Mouse (Mus musculus) embryonic facial prominence, embryonic 14.5 days (tissue): ENCODE results near the gene Gm20388. TPM values are rescaled to one million over a fixed set of nuclear protein-coding genes. Genes with fewer than 3 reads are reported as not detected.
A peak's percentile ranks its signal among the peaks of the same experiment; 100 is the strongest.

ENCODE experiments used
- ATAC-seq: fragments of 200-750 bp; cut with Nextera tagmentation; 2 replicates; pipeline ENCODE4 v1.8.0; 2017; ENCODE audit warnings: low read depth, moderate number of reproducible peaks, moderate TSS enrichment
- DNase-seq: peaks from one replicate; pipeline ENCODE4 v3.0.0-alpha.2; 2015; ENCODE audit warnings: low spot score
- H3K27ac ChIP-seq: fragments of 300-500 bp; sonication (generic); replicated peaks from 2 replicates; pipeline ENCODE4 v1.5.1; 2014; ENCODE audit warnings: low read depth, mild to moderate bottlenecking, low read length, moderate library complexity
- H3K27me3 ChIP-seq: fragments of 300-500 bp; sonication (generic); replicated peaks from 2 replicates; pipeline ENCODE4 v1.6.1; 2014; ENCODE audit warnings: low read length; ENCODE audit not compliant: control insufficient read depth, insufficient read depth
- H3K36me3 ChIP-seq: fragments of 300-500 bp; sonication (generic); 2 replicates; pipeline ENCODE4 v1.6.1; 2014; ENCODE audit warnings: low read length, mixed read lengths; ENCODE audit not compliant: control insufficient read depth, insufficient read depth
- H3K4me1 ChIP-seq: fragments of 300-500 bp; sonication (generic); 2 replicates; pipeline ENCODE4 v1.6.1; 2014; ENCODE audit warnings: antibody characterized with exemption, low read length; ENCODE audit not compliant: control insufficient read depth, insufficient read depth
- H3K4me2 ChIP-seq: fragments of 300-500 bp; sonication (generic); 2 replicates; pipeline ENCODE4 v1.6.1; 2014; ENCODE audit warnings: low read depth, mild to moderate bottlenecking, low read length, moderate library complexity, mixed read lengths
- H3K4me3 ChIP-seq: fragments of 300-500 bp; sonication (generic); 2 replicates; pipeline ENCODE4 v1.5.1; 2014; ENCODE audit warnings: low read depth, mild to moderate bottlenecking, low read length
- H3K9ac ChIP-seq: fragments of 300-500 bp; sonication (generic); 2 replicates; pipeline ENCODE4 v1.6.1; 2014; ENCODE audit warnings: low read depth, mild to moderate bottlenecking, low read length, moderate library complexity, mixed read lengths
- H3K9me3 ChIP-seq: fragments of 300-500 bp; sonication (generic); 2 replicates; pipeline ENCODE4 v1.6.1; 2016; ENCODE audit warnings: low read length; ENCODE audit not compliant: control insufficient read depth
- WGBS: fragments of 180-500 bp; shearing (Covaris S2); extraction: QIAGEN DNeasy Blood & Tissue Kit; methylation state at CpG from one replicate; pipeline ENCODE4 v1.1.7; 2014; 5-methylcytosine and 5-hydroxymethylcytosine counted together
- polyA plus RNA-seq: library from polyadenylated mRNA; unstranded; fragments of >200 nt; fragmentation: Nextera tagmentation; extraction: Ambion mirVana; gene quantifications from 2 replicates; pipeline ENCODE4 v1.2.1, GENCODE M21; 2014

Gene Gm20388
- polyA plus RNA-seq, 1 experiment from 2014 or later, result not detected

- Histone ChIP-seq H3K9ac (peak overlapping the region; percentile 99), H3K4me3 (peak overlapping the region; percentile 87), H3K4me2 (peak overlapping the region; percentile 80), H3K36me3 (peaks cover 22% of the 10 kb centered on the region), H3K4me1 (peaks cover 26% of the 10 kb centered on the region), H3K27me3 (no peaks in the 10 kb centered on the region), H3K27ac (peak overlapping the region; percentile 96; the same call in 1 of the 2 replicates), H3K9me3 (no peaks in the 10 kb centered on the region)
- WGBS, result 37% methylated on average over 7 of the region's 7 CpGs
- DNase-seq (no peak), ATAC-seq (no peak)
Measured at GRCm38 (mm10) chr8:121951656-121952009, 2041.0 kb downstream of the Gm20388 start.

GRCm38 (mm10) chr8:121952122-121952521, 2041.5 kb downstream of the Gm20388 start:
- Histone ChIP-seq H3K27ac (no peak overlapping the region), H3K4me2 (peak overlapping the region; percentile 80), H3K9me3 (no peaks in the 10 kb centered on the region), H3K4me3 (peak overlapping the region; percentile 87; the same call in 1 of the 2 replicates), H3K36me3 (peaks cover 22% of the 10 kb centered on the region), H3K27me3 (no peaks in the 10 kb centered on the region), H3K4me1 (peaks cover 23% of the 10 kb centered on the region), H3K9ac (peak overlapping the region; percentile 51; the same call in 1 of the 2 replicates)
- ATAC-seq (no peak), DNase-seq (no peak)

GRCm38 (mm10) chr8:121952800-121953199, 2042.2 kb downstream of the Gm20388 start:
- H3K27ac ChIP-seq, result no peak overlapping the region
- H3K4me3 ChIP-seq, result no peak overlapping the region
- peaks cover 22% of the 10 kb centered on the region for H3K36me3 ChIP-seq
- peaks cover 18% of the 10 kb centered on the region for H3K4me1 ChIP-seq
- DNase-seq (no peak), ATAC-seq (no peak)
- no peaks in the 10 kb centered on the region for H3K9me3 ChIP-seq
- WGBS, result 91% methylated on average over 7 of the region's 7 CpGs
- H3K9ac ChIP-seq, result no peak overlapping the region
- H3K4me2 ChIP-seq, result peak overlapping the region; percentile 80
- no peaks in the 10 kb centered on the region for H3K27me3 ChIP-seq

- WGBS, result 65% methylated on average over 3 of the region's 3 CpGs
- Histone ChIP-seq H3K4me1 (peaks cover 12% of the 10 kb centered on the region), H3K27ac (no peak overlapping the region), H3K36me3 (peaks cover 22% of the 10 kb centered on the region), H3K4me3 (no peak overlapping the region), H3K4me2 (no peak overlapping the region), H3K27me3 (no peaks in the 10 kb centered on the region), H3K9me3 (no peaks in the 10 kb centered on the region), H3K9ac (no peak overlapping the region)
- no peak for DNase-seq
- ATAC-seq, result no peak
Measured at GRCm38 (mm10) chr8:121953821-121954545, 2043.3 kb downstream of the Gm20388 start.

GRCm38 (mm10) chr8:121954981-121955555, 2044.4 kb downstream of the Gm20388 start:
- ATAC-seq (no peak), DNase-seq (no peak)
- Histone ChIP-seq H3K9ac (no peak overlapping the region; the same call in 1 of the 2 replicates), H3K36me3 (peaks cover 22% of the 10 kb centered on the region), H3K4me3 (no peak overlapping the region), H3K27ac (no peak overlapping the region), H3K4me2 (no peak overlapping the region), H3K9me3 (no peaks in the 10 kb centered on the region), H3K27me3 (no peaks in the 10 kb centered on the region), H3K4me1 (peaks cover 12% of the 10 kb centered on the region)
- 75% methylated on average over 10 of the region's 10 CpGs for WGBS

- DNase-seq, result no peak
- 83% methylated on average over 1 of the region's 1 CpGs for WGBS
- Histone ChIP-seq H3K4me2 (no peak overlapping the region), H3K4me3 (no peak overlapping the region), H3K9me3 (no peaks in the 10 kb centered on the region), H3K27me3 (no peaks in the 10 kb centered on the region), H3K4me1 (peaks cover 12% of the 10 kb centered on the region), H3K9ac (no peak overlapping the region), H3K36me3 (peaks cover 22% of the 10 kb centered on the region), H3K27ac (no peak overlapping the region)
- ATAC-seq, result no peak
Measured at GRCm38 (mm10) chr8:121955825-121956500, 2045.3 kb downstream of the Gm20388 start.

- DNase-seq, result no peak
- 86% methylated on average over 1 of the region's 1 CpGs for whole genome bisulfite sequencing
- peaks cover 18% of the 10 kb centered on the region for H3K36me3 ChIP-seq
- H3K4me2 ChIP-seq, result no peak overlapping the region
- no peak overlapping the region for H3K4me3 ChIP-seq
- H3K27ac ChIP-seq, result no peak overlapping the region
- ATAC-seq, result no peak
- H3K4me1 ChIP-seq, result no peaks in the 10 kb centered on the region
- no peak overlapping the region for H3K9ac ChIP-seq
- no peaks in the 10 kb centered on the region for H3K27me3 ChIP-seq
- no peaks in the 10 kb centered on the region for H3K9me3 ChIP-seq
Measured at GRCm38 (mm10) chr8:121958395-121958794, 2047.8 kb downstream of the Gm20388 start.

- peaks cover 26% of the 10 kb centered on the region for H3K4me1 ChIP-seq
- 71% methylated on average over 3 of the region's 3 CpGs for WGBS
Measured at GRCm38 (mm10) chr8:121962892-121963291, 2052.3 kb downstream of the Gm20388 start.

More at GRCm38 (mm10) chr8:121962892-121963291, 2052.3 kb downstream of the Gm20388 start:
- Histone ChIP-seq H3K4me3 (no peak overlapping the region), H3K9me3 (no peaks in the 10 kb centered on the region), H3K27ac (no peak overlapping the region), H3K9ac (no peak overlapping the region), H3K36me3 (no peaks in the 10 kb centered on the region), H3K27me3 (no peaks in the 10 kb centered on the region), H3K4me2 (no peak overlapping the region)
- ATAC-seq (no peak), DNase-seq (no peak)
